Mouse (Mus musculus) erythroblast, embryonic 14.5 days (primary cell): ENCODE results near the gene Nrxn3.

Source experiments
- GATA1 ChIP-seq: IDR thresholded peaks from 2 replicates; pipeline ENCODE4 v1.6.1; 2012; ENCODE audit warnings: low read length, inconsistent platforms, mixed read lengths
- TAL1 ChIP-seq: IDR thresholded peaks from 3 replicates; pipeline ENCODE4 v1.6.1; 2012; ENCODE audit warnings: low read length, inconsistent platforms, mixed read lengths

GRCm38 (mm10) chr12:89471874-89472273 is 749.2 kb downstream of the Nrxn3 start:
- no peak for TF ChIP-seq TAL1
- no peak for TF ChIP-seq GATA1
